Mouse (Mus musculus): ENCODE data around the gene Trap1. TPM values are rescaled to one million over a fixed set of nuclear protein-coding genes. Genes with fewer than 3 reads are reported as not detected.
"Not testable (repeated sequence)": the region's sequence is repeated elsewhere in the genome, so short reads cannot be mapped to it uniquely, and the experiment has no call there.

Gene Trap1
- 209 TPM in 2 replicates for total RNA-seq (2021)
- long read RNA-seq, transcript Trap1-201 (18 exons, 2,320 nt): major isoform, 243 of 294 reads
- long read RNA-seq, partial matches to known transcripts: 23 of 294 reads
- long read RNA-seq, other reads (novel, unspliced or antisense): 28 of 294 reads

DNA sequence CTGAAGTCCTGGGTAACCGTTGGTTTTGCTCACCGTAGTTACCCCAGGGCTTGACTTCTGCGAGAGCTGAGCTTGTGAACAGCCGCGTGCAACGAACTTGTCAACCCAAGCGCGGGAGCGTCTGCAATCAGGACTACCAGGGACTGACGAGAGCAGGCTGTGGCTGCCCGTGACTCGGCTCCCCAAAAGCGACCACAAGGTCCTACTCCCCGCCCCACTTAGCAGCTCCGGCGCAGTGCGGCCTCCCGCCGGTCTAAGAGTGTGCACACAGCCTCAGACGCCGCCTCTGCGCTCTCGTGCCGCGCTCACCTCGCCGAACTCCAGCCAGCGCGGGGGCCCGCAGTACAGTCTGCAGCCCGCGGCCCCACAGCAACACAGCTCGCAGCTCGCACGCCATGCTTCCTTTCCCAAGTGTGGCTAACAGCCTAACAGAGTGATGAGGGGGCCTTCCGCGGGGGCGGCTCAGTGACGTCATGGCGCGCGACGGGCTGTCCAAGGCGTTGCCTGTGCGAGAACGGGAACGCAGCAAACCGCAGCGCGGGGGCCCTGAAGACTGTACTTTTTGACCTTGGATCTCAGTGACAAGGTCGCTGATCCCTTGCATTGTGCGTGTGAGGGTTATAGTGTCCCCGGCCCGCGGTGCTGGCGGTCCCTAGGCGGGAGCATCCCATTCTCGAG is at the start of gene Trap1:
Gene Trap1 (minus strand): TSS at position 444 of the 678 bp plus-strand sequence.
- DNase-seq: peak; percentile 96

GRCm38 (mm10) chr16:4117072-4117471 is 39.4 kb upstream of the Trap1 start:
- no peak for DNase-seq

DNA sequence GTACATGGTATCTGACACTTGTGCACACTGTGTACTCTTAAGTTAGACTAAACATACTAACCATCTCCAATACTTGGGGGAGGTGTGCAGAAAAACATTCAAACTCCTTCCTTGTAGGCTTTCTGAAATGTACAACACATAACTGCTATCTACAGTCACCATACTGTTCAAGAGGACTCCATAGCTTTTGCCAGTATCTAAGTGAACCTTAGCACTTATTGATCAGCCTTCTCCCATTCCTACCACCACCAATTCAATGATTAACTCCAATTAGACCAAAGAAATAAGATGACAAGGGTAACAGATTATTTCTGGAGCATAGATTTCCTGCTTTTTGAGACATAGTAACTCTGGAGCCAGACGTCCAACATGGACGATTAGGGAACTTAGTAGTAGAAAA is 22.7 kb upstream of the Trap1 start:
- no peak for DNase-seq

GRCm38 (mm10) chr16:4097521-4097920 is 19.9 kb upstream of the Trap1 start:
- no peak for DNase-seq

DNA sequence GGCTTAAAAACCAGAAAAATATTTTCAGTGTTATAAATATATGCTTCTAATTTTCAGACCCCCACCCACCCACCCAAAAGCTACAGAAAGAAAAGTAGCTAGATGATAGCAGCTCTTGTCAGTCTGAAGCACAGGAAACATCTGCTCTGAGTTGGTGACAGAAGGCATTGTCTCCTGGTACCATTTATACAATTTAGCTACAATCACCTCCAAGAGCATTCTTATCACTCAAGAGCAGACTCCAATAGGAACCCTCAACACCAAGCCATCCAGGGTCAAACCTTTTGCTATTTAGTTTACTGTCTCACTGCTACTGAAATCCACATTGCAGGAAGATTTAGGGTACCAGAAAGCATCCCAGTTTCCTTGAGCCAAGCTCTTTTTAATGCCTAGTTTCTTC is 19.3 kb upstream of the Trap1 start:
- DNase-seq: no peak

DNA sequence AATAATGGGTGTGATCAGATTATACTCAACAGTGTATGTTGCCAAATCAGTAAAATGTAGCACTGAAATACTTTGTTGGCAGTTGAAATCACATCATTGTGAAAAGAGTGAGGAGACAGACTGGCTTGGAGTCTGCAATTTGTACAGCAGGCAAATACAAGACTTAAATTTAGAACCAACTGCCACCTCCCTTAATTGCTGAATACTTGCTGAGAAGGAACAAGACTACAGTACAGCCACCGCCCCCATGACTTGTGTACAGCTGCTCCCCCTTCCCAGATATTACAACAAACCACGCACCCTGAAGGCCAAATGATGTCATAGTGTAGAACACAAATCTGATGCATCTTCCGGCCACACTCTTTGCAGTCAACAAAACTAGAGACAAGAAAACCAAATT is 18.5 kb upstream of the Trap1 start:
- DNase-seq: no peak

DNA sequence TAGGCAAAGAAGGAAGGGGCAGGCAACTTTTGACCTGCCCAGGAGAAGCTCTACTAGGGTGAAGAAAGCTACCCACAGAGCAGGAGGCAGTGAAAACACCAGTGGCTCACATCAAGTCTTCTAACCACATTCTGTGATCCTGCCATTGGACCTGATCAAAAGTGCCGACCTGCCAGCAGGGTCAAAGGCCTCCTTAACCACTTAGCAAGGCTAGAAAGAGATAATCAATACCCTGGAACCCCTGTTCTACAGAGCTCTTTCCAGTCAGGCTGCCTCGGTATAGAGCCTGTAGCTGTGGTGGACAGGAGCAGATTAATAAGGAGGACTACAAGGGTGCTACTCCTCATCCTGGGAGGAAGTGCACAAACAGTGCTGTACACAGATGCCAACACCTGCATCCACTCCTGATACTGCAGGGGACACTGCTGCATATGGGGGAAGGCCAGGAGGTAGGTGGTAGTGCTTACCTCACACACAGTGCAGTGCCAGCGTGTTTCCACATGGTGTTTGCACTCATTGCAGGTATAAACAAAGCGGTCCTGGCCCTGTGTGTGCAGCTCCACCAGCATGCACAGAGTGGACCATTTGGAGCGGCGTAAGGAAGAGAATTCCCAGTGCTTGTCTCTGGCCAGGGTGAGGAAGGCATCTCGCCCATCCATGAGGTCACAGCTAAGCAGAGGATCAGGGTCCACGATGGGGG is 9.7 kb upstream of the Trap1 start:
- no peak for DNase-seq

GRCm38 (mm10) chr16:4085851-4086387 is 8.3 kb upstream of the Trap1 start:
- DNase-seq: no peak

DNA sequence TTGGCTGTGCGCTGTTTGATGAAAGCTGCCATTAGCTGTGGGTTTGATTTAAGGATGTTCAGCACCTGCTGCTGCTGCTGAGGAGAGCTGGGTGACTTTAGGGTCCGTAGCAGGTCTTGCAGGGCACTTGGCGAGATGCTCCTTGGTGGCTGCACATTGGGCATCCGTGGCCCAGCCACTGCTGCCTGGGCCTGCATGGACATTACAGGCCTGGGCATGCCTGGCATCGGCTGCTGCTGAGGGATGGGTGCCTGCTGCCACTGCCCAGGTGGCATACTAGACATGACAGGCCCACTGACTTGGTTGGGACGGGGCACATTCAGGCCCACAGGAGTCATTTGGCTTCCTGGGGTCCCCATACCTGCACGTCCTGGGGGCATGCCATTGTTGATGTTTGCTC is 7.4 kb upstream of the Trap1 start:
- DNase-seq: no peak

DNA sequence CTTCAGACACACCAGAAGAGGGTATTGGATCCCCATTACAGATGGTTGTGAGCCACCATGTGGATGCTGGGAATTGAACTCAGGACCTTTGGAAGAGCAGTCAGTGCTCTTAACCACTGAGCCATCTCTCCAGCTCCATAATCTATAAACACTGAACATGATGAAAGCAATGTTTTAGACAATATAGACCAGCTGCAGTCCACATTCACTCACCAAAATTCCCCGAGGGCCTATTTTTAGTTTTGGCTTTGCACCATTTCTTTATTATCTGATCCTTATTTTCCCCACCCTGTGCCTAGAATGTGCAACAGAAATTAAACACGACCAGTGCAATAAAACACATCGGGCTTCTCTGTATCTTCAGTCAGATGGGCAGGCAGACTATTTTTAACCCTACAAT is 2.8 kb upstream of the Trap1 start:
- DNase-seq: not testable (repeated sequence)

- no peak for DNase-seq
Measured at GRCm38 (mm10) chr16:4079656-4080055, 2.0 kb upstream of the Trap1 start.

- DNase-seq: not testable (repeated sequence)
Measured at GRCm38 (mm10) chr16:4078302-4078701, 675 bp upstream of the Trap1 start.

DNA sequence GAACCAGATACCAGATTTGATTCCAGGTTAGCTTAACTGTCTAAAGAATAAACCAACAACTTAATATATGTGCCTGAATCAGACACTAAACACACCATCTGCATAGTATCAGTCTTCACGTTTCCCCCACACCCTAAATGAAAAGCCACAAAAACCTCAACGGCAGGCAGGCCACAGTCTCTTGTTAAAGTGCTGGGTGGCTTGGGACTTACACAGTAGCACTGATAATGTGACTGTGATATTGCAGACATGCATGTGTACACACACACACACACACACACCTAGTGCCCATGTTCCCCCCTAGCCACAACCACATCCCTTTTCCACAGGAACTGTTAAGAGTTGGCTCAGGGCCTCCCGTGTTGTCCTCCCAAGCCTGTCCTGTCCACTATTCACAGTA is 2.8 kb downstream of the Trap1 start:
- no peak for DNase-seq

DNA sequence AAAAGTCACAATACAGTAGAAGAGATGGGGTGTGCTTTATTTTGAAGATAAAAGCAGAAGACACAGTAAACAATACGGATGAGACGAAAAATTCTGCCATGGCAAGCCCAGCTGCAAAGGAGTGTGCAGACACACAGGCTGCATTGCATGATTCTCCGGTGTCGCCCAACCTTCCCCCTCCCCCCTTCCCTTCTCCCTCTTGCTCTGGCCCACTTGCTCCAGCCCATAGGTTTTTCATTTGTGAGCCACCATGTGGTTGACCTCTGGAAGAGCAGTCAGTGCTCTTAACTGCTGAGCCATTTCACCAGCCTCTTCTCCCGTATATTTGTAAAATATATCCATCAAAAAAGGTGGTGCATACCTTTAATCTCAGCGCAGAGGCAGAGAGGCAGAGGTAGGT is 3.3 kb downstream of the Trap1 start:
- DNase-seq: no peak

GRCm38 (mm10) chr16:4068588-4068987 is 9.0 kb downstream of the Trap1 start:
- peak; percentile 56 for DNase-seq

DNA sequence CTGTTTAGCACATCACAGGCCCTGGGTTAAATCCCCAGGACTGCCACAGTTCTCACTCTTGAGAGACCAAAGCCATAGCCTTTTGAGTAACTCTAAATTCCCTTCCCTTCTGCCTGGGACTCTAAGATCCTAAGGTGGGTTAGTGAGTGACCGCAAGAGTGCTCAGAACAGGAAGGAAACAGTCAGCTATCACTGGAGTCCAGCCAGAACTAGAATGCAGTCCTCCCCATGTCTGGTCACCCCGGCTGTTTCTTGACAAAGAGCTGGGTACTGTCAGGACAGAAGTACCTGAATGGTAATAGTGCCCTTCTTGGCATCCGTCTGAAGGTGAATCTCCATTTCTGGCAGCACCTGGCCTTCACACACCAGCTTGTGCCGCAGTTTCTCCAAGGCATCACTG is 12.7 kb downstream of the Trap1 start:
- no peak for DNase-seq

GRCm38 (mm10) chr16:4053811-4054210 is 23.8 kb downstream of the Trap1 start:
- DNase-seq: no peak

- DNase-seq: no peak
Measured at GRCm38 (mm10) chr16:4052601-4053000, 25.0 kb downstream of the Trap1 start.

- DNase-seq: no peak
Measured at GRCm38 (mm10) chr16:4045524-4045923, 32.1 kb downstream of the Trap1 start.

- DNase-seq: peak; percentile 14
Measured at GRCm38 (mm10) chr16:4044093-4044492, 33.5 kb downstream of the Trap1 start.

DNA sequence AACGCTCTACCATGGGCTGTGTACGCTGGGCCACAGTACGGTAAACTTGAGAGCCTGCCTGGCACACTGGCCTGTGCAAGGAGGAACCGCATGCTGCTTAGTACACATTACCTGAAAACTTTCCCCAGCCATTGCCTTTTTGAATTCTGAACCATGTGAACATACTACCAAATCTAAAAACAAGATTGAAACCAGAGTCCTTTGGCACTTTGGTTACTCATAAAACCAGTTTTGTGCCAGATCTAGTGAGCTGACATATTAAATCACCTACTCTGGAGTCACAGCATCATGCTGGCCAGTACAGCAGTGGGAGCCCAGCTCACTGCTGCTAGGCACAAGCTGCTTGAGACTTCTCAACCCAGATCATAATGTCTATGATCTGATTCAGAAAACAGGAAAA is 36.0 kb downstream of the Trap1 start:
- no peak for DNase-seq

GRCm38 (mm10) chr16:4040206-4040605 is 37.4 kb downstream of the Trap1 start:
- DNase-seq: no peak

GRCm38 (mm10) chr16:4037690-4038089 is 39.9 kb downstream of the Trap1 start:
- no peak for DNase-seq

GRCm38 (mm10) chr16:4036807-4037206 is 40.8 kb downstream of the Trap1 start, which contains the start of gene Dnase1:
TSS of gene Dnase1 (plus strand) at chr16:4036942.
- DNase-seq: no peak

Measured in adrenal gland, postnatal 25 days (tissue).